Mouse (Mus musculus) embryonic facial prominence, embryonic 12.5 days (tissue): Measurements from ENCODE around the gene Gpr15. TPM values are rescaled to one million over a fixed set of nuclear protein-coding genes. Genes with fewer than 3 reads are reported as not detected.

Source experiments
- ATAC-seq: fragments of 200-750 bp; cut with Nextera tagmentation; 2 replicates; pipeline ENCODE4 v1.8.0; 2017; ENCODE audit not compliant: insufficient number of reproducible peaks, insufficient read depth, low FRiP score, low TSS enrichment
- H3K27ac ChIP-seq: fragments of 300-500 bp; sonication (generic); 2 replicates; pipeline ENCODE4 v1.5.1; 2016; ENCODE audit warnings: mild to moderate bottlenecking
- H3K27me3 ChIP-seq: fragments of 300-500 bp; sonication (generic); 2 replicates; pipeline ENCODE4 v1.6.1; 2016; ENCODE audit warnings: mild to moderate bottlenecking, moderate library complexity
- H3K36me3 ChIP-seq: fragments of 300-500 bp; sonication (generic); 2 replicates; pipeline ENCODE4 v1.6.1; 2016; ENCODE audit warnings: mild to moderate bottlenecking
- H3K4me1 ChIP-seq: fragments of 300-500 bp; sonication (generic); 2 replicates; pipeline ENCODE4 v1.6.1; 2016
- H3K4me2 ChIP-seq: fragments of 300-500 bp; sonication (generic); replicated peaks from 2 replicates; pipeline ENCODE4 v1.6.1; 2016; ENCODE audit warnings: mild to moderate bottlenecking, moderate library complexity
- H3K4me3 ChIP-seq: fragments of 300-500 bp; sonication (generic); 2 replicates; pipeline ENCODE4 v1.5.1; 2016; ENCODE audit warnings: mild to moderate bottlenecking
- H3K9ac ChIP-seq: fragments of 300-500 bp; sonication (generic); 2 replicates; pipeline ENCODE4 v1.6.1; 2016; ENCODE audit warnings: mild to moderate bottlenecking, moderate library complexity
- H3K9me3 ChIP-seq: fragments of 300-500 bp; sonication (generic); 2 replicates; pipeline ENCODE4 v1.6.1; 2016; ENCODE audit warnings: mild to moderate bottlenecking, moderate library complexity
- WGBS: fragments of 180-500 bp; shearing (Covaris S2); methylation state at CpG from one replicate; pipeline ENCODE4 v1.1.7; 2016; 5-methylcytosine and 5-hydroxymethylcytosine counted together
- polyA plus RNA-seq: library from polyadenylated mRNA; unstranded; fragments of >200 nt; fragmentation: Nextera tagmentation; extraction: Ambion mirVana; gene quantifications from 2 replicates; pipeline ENCODE4 v1.2.1, GENCODE M21; 2016

The Gpr15 gene
- polyA plus RNA-seq: not detected in 2 replicates

DNA sequence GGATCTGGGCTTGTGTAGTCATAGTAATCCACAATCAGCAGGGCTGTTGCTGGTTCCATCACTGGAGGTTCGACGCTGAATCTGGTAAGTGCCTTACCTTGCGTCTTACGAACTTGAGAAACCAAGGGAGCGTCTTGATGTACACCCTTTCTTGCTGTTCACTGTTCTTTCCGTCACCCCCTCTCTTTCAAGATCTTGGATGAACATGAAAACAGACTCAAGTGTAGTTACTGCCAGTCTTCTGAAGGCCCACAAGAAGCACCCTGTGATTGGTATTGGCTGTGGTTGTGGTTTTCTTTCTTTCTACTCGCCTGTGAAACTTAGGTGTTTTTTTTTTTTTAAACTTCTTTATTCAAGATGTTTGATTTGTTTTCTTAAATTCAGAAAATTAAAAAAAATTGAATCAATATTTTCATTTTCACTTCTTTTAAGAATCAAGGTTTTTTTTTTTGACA lies at the start of gene Gpr15:
Gpr15 (minus strand) TSS at position 405 of the 455 bp plus-strand sequence.
- Histone ChIP-seq H3K9me3 (no peaks in the 10 kb centered on the region), H3K36me3 (no peaks in the 10 kb centered on the region), H3K4me2 (no peak within 1 kb of the TSS), H3K9ac (no peak within 1 kb of the TSS), H3K27me3 (no peaks in the 10 kb centered on the region), H3K27ac (no peak within 1 kb of the TSS), H3K4me1 (no peaks in the 10 kb centered on the region), H3K4me3 (no peak within 1 kb of the TSS)
- no peak for ATAC-seq
- WGBS: 88% methylated on average over 7 of the region's 7 CpGs

- H3K27ac ChIP-seq: no peak within 1 kb of the TSS
- H3K9ac ChIP-seq: no peak within 1 kb of the TSS
- H3K36me3 ChIP-seq: no peaks in the 10 kb centered on the region
- 84% methylated on average over 1 of the region's 1 CpGs for WGBS
- no peaks in the 10 kb centered on the region for H3K27me3 ChIP-seq
- H3K4me1 ChIP-seq: no peaks in the 10 kb centered on the region
- no peak for ATAC-seq
- H3K9me3 ChIP-seq: no peaks in the 10 kb centered on the region
- no peak within 1 kb of the TSS for H3K4me3 ChIP-seq
- H3K4me2 ChIP-seq: no peak within 1 kb of the TSS
Observed at GRCm38 (mm10) chr16:58763076-58763475, 44.2 kb upstream of the Gpr15 start, which contains the start of gene Olfr172. Gene Olfr172 (minus strand): TSS chr16:58763176.

DNA sequence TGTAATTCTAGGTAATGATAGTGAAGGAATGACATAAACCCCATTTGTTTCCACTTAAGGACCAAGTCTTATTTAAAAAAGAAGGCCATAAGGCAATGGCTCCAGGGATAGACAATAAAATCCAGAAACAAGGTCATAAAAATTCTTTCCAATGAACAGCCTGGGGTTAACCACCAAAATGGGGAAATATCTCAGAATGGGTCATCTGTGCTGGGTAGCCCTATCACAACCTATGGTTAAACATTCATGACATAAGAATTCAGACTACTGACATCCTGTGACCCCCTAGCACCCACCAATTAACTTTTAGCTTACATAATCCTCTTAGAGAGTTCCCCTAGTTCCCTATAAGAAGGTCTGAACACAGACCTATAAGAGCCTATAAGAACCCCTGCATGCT lies 37.3 kb upstream of the Gpr15 start:
- no peak overlapping the region for H3K9ac ChIP-seq
- no peaks in the 10 kb centered on the region for H3K9me3 ChIP-seq
- no peak for ATAC-seq
- H3K4me1 ChIP-seq: no peaks in the 10 kb centered on the region
- H3K4me3 ChIP-seq: no peak overlapping the region
- H3K4me2 ChIP-seq: no peak overlapping the region
- H3K36me3 ChIP-seq: no peaks in the 10 kb centered on the region
- no peak overlapping the region for H3K27ac ChIP-seq
- H3K27me3 ChIP-seq: no peaks in the 10 kb centered on the region

DNA sequence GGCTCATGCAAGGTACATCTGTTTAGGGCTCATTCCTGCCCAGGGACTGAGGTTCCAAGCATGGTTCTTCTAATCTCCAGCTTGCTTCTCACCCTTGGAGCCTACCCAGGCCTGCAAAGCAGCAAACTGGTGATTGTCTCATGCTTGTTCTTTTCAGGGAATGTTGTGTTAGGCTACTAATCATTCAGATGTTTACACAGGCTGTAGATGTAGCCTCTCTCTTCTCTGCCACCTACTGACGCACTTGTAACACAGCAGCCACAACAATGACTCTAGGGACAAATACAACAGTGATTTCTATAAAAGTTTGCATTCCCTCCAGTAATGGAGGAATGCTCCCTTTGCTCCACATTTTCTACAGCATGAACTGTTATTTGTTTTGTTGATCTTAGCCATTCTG lies 32.4 kb upstream of the Gpr15 start:
- Histone ChIP-seq H3K27me3 (no peaks in the 10 kb centered on the region), H3K4me3 (no peak overlapping the region), H3K4me1 (no peaks in the 10 kb centered on the region), H3K27ac (no peak overlapping the region), H3K9me3 (no peaks in the 10 kb centered on the region), H3K9ac (no peak overlapping the region), H3K4me2 (no peak overlapping the region), H3K36me3 (no peaks in the 10 kb centered on the region)
- WGBS: 25% methylated on average over 1 of the region's 1 CpGs
- ATAC-seq: no peak

GRCm38 (mm10) chr16:58746715-58747114 lies 27.8 kb upstream of the Gpr15 start:
- no peaks in the 10 kb centered on the region for H3K27me3 ChIP-seq
- H3K4me2 ChIP-seq: no peak overlapping the region
- H3K27ac ChIP-seq: no peak overlapping the region
- no peak overlapping the region for H3K9ac ChIP-seq
- ATAC-seq: no peak
- H3K4me3 ChIP-seq: no peak overlapping the region
- no peaks in the 10 kb centered on the region for H3K36me3 ChIP-seq
- H3K4me1 ChIP-seq: no peaks in the 10 kb centered on the region
- WGBS: 63% methylated on average over 4 of the region's 4 CpGs
- no peaks in the 10 kb centered on the region for H3K9me3 ChIP-seq

GRCm38 (mm10) chr16:58740751-58741150 lies 21.9 kb upstream of the Gpr15 start:
- H3K36me3 ChIP-seq: 0 out of 2 replicates have a peak, but pooled peaks cover 1% of the 10 kb centered on the region
- H3K4me3 ChIP-seq: no peak overlapping the region
- H3K27ac ChIP-seq: no peak overlapping the region
- H3K9me3 ChIP-seq: no peaks in the 10 kb centered on the region
- no peak overlapping the region for H3K9ac ChIP-seq
- H3K4me1 ChIP-seq: no peaks in the 10 kb centered on the region
- 94% methylated on average over 5 of the region's 5 CpGs for WGBS
- no peak for ATAC-seq
- H3K4me2 ChIP-seq: no peak overlapping the region
- no peaks in the 10 kb centered on the region for H3K27me3 ChIP-seq

DNA sequence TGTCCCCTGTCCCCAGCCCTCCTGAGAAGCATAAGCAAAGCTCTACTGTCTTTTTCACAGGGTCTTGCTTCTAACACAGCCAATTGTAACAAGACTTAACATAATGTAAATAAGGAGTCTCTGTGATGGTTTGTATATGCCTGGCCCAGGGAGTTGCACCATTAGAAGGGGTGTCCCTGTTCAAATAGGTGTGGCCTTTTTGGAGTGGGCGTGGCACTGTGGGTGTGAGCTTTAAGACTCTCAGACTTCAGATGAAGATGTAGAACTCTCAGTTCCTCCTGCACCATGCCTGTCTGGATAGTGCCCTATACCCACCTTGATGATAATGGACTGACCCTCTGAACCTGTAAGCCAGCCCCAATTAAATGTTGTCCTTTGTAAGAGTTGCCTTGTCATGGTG lies 19.9 kb upstream of the Gpr15 start:
- ATAC-seq: no peak
- whole genome bisulfite sequencing: 100% methylated on average over 1 of the region's 1 CpGs
- H3K27ac ChIP-seq: no peak overlapping the region
- no peak overlapping the region for H3K4me3 ChIP-seq
- H3K9ac ChIP-seq: no peak overlapping the region
- H3K4me2 ChIP-seq: no peak overlapping the region
- H3K4me1 ChIP-seq: no peaks in the 10 kb centered on the region
- no peaks in the 10 kb centered on the region for H3K27me3 ChIP-seq
- peaks cover 16% of the 10 kb centered on the region for H3K36me3 ChIP-seq
- no peaks in the 10 kb centered on the region for H3K9me3 ChIP-seq

- Histone ChIP-seq H3K4me2 (no peak overlapping the region), H3K27ac (no peak overlapping the region), H3K9me3 (no peaks in the 10 kb centered on the region), H3K4me3 (no peak overlapping the region), H3K27me3 (no peaks in the 10 kb centered on the region), H3K36me3 (peaks cover 20% of the 10 kb centered on the region), H3K4me1 (no peaks in the 10 kb centered on the region), H3K9ac (no peak overlapping the region)
- WGBS: 72% methylated on average over 4 of the region's 4 CpGs
- ATAC-seq: no peak
Observed at GRCm38 (mm10) chr16:58738205-58738604, 19.3 kb upstream of the Gpr15 start.

DNA sequence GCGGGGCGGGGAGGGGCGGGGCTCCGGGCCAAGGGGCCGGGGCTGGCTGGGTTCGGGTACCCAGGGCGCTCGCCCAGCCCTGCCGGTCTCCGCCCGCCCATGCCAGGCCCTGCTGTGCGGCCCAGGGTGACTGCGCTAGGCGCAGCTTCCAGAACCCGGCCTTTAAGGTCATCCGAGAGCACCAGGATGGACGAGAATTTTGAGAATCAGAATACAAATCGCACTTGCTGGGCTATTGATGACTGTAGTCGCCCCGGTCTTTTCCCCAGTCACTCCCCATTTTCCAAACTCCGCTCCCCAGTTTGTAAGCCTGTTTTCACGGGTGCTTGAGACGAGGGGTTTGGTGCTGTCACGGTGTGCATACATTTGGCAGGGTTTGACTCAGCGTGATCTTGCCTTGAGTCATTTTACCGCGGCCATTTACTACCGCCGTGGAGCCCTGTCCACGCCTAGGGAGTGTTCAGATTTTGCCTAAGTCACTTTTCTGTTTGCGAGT lies 9.4 kb upstream of the Gpr15 start:
- peak overlapping the region; percentile 83 for H3K9ac ChIP-seq
- peak overlapping the region; percentile 86 for H3K27ac ChIP-seq
- peaks cover 29% of the 10 kb centered on the region for H3K36me3 ChIP-seq
- peaks cover 6% of the 10 kb centered on the region for H3K4me1 ChIP-seq
- no peaks in the 10 kb centered on the region for H3K9me3 ChIP-seq
- H3K4me3 ChIP-seq: peak overlapping the region; percentile 78
- H3K4me2 ChIP-seq: peak overlapping the region; percentile 65
- ATAC-seq: peak; percentile 93
- under 1% methylated on average over 25 of the region's 31 CpGs for WGBS
- H3K27me3 ChIP-seq: no peaks in the 10 kb centered on the region

GRCm38 (mm10) chr16:58727477-58728131 lies 8.7 kb upstream of the Gpr15 start, which contains the start of gene Cldnd1:
Gene Cldnd1 (plus strand): TSS chr16:58727910.
- H3K27me3 ChIP-seq: no peaks in the 10 kb centered on the region
- peak within 1 kb of the TSS; percentile 86 for H3K27ac ChIP-seq
- no peaks in the 10 kb centered on the region for H3K9me3 ChIP-seq
- peak within 1 kb of the TSS; percentile 65 for H3K4me2 ChIP-seq
- H3K4me1 ChIP-seq: peaks cover 6% of the 10 kb centered on the region
- H3K9ac ChIP-seq: peak within 1 kb of the TSS; percentile 83
- ATAC-seq: peak; percentile 100
- WGBS: 2% methylated on average over 35 of the region's 35 CpGs
- peaks cover 23% of the 10 kb centered on the region for H3K36me3 ChIP-seq
- peak within 1 kb of the TSS; percentile 78 for H3K4me3 ChIP-seq

DNA sequence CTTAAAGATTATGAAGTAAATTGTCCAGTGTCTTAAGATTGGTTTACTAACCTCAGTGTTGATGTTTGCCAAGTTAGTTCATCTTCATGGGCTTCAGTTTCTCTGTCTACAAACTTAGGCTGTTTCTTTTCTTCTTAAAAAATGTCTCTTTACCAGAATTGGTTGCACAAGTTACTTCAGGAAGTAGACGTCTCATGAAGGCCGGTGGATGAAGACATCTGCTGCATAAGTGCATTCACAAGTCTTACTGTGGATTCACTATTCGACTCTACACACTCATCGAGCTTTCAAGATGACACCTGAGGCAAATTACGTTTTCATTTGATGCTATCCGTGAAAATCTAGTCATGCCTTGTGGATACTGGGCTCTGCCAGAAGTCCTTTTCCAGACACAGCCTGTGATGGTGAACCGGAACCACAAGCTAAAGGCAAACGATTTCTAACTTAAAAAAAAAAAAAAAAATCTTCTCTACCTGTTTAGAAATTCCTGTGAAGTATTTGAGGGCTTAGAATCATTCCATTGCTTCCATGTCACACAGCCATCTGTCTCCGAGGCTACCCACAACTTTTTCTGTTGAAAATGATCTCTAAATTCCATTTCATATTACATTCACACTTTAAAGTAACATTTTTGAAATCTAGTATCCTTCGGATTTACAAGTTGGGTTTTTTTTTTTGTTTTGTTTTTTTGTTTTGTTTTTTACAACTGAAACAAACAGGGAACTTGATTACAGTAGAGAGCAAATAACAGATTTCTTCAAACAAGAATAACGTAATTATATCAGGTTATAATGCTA lies 8.0 kb upstream of the Gpr15 start:
- 80% methylated on average over 11 of the region's 11 CpGs for WGBS
- ATAC-seq: no peak
- Histone ChIP-seq H3K4me2 (peak overlapping the region; percentile 37), H3K4me3 (peak overlapping the region; percentile 78), H3K9me3 (no peaks in the 10 kb centered on the region), H3K27me3 (no peaks in the 10 kb centered on the region), H3K36me3 (peaks cover 15% of the 10 kb centered on the region), H3K9ac (no peak overlapping the region), H3K4me1 (peaks cover 6% of the 10 kb centered on the region), H3K27ac (no peak overlapping the region)

DNA sequence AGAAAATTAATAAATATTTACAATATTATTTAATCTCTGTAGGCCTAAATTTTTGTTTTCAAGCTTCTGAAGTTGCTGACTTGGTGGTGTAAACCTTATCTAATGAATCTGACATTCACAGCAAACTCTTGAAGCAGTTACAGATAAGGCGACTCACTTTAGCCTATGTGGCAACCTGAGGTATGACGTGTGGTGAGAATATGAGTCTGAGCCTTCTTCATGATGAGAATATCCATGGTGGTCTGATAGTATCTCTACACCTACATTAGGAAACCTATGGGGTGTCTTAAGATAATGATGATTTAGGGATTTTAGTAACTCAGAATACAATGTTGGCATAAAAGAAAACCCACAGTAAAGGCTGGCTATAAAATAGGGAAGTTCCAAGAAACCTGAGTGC lies 3.4 kb upstream of the Gpr15 start:
- no peaks in the 10 kb centered on the region for H3K4me1 ChIP-seq
- no peak for ATAC-seq
- no peak overlapping the region for H3K9ac ChIP-seq
- H3K27me3 ChIP-seq: no peaks in the 10 kb centered on the region
- WGBS: 85% methylated on average over 2 of the region's 2 CpGs
- no peaks in the 10 kb centered on the region for H3K9me3 ChIP-seq
- no peak overlapping the region for H3K4me3 ChIP-seq
- H3K4me2 ChIP-seq: no peak overlapping the region
- no peak overlapping the region for H3K27ac ChIP-seq
- H3K36me3 ChIP-seq: no peaks in the 10 kb centered on the region
